Mouse (Mus musculus) kidney, postnatal 36 days (tissue): ENCODE measurements around the gene Mapk6.
"Not testable (repeated sequence)": the region's sequence is repeated elsewhere in the genome, so short reads cannot be mapped to it uniquely, and the experiment has no call there.

Experiments
- DNase-seq, 2 experiments: peaks; one replicate each; pipeline ENCODE4 v3.0.0; 2021 to 2022; ENCODE audit warnings: mixed read lengths in 2 of 2

Gene Mapk6

DNA sequence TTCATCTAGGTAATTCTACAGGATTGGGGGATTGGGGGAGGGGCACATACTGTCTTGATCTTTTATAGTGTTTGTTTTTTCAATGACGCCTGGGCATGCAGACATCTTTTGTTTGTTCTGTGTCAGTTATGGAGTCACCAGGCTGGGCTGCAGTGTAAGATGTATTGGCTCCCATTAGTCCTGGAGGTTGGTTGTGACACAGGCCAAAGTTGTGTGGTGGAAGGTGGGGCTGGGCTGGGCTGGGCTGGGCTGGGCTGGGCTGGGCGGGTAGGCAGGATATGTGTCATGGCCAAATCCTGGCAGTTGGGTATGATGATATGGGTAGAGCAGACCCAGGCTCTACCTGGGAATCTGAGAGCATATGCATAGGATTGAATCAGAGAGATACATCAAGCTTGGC is 31.0 kb downstream of the Mapk6 start:
- no peak for DNase-seq

DNA sequence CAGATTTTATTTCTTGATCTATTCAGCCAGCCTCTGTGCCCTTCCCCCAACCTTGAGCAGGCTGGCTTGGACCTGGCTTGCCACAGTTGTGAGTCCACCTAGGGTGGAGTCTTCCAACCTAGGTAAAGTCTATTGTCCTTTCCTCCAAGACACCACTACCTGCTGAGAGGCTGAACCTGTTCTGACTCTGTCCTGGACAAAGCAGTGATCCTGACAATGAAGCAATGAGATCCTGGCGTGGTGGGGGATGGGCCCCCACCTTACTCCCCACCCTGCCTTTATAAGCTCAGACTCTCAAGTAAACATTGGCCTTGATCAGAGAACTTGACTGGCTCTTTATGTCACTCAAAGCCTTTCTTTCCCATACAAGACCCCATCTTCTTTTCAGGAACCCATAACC is 33.4 kb downstream of the Mapk6 start:
- DNase-seq, result no peak

GRCm38 (mm10) chr9:75375606-75376005 is 34.2 kb downstream of the Mapk6 start:
- DNase-seq, result no peak

DNA sequence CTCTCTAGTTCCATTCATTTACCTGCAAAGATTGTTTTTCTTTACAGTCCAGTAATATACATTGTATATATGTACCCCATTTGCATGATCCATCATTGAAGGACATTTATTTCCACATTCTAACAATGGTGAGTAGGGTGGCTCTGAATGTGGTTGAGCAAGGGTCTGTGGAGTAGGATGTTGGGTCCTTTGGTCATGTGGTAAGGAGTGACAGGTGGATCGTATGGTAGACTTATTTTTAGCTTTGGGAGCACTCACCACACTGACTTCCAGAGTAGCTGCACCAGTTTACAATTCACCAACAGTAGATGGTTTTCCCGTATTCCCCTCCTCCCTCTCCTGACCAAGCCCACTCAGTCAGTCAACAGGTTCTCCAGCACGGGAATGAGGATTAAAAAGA is 41.0 kb downstream of the Mapk6 start:
- DNase-seq, result no peak

DNA sequence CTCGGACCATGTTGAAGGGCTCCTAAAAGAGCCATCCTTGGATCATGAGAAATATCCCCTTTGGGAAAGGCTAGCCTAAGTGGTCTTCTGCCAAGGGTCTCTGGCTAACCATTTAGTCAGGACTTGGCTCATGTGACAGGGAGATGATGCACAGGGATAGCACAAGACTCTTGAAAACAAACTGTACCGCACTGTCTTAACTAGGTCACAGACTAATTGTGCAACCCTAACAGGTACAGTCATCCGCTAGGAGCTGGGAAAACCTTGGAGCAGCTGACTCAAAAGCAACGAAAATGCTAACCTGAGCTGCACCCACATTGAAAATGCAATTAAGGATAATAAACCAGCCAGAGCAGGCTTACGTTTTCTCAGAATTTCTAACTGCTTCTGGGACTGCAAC is 43.6 kb downstream of the Mapk6 start:
- DNase-seq, result no peak

DNA sequence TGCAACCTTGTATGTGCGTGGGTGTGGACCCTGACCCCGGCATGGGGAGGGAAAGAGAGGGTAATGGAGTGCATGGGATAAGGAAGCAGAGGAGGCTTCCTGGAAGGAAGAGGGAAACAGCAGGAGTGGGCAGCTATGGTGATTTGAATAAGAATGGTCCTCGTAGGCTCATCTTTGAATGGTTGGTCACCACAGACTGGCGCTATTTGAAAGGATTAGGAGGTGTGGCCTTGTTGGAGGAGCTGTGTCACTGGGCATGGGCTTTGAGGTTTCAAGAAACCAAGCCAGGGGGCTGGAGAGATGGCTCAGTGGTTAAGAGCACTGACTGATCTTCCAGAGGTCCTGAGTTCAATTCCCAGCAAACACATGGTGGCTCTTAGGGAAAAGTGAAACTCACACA is 44.6 kb downstream of the Mapk6 start:
- no peak for DNase-seq

DNA sequence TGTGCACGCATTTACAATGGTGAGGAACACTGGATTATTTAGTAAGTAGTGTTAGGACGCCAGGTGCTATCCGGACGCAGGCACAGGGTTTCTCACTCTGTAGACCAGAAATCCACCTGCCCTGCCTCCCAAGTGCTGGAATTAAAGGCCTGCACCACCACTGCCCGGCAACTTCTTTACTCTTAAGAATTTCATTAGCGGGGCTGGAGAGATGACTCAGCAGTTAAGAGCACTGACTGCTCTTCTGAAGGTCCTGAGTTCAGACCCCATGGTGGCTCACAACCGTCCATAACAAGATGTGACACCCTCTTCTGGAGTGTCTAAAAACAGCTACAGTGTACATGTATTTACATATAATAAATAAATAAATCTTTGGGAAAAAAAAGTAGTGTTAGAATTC is 46.1 kb downstream of the Mapk6 start:
- not testable (repeated sequence) for DNase-seq

DNA sequence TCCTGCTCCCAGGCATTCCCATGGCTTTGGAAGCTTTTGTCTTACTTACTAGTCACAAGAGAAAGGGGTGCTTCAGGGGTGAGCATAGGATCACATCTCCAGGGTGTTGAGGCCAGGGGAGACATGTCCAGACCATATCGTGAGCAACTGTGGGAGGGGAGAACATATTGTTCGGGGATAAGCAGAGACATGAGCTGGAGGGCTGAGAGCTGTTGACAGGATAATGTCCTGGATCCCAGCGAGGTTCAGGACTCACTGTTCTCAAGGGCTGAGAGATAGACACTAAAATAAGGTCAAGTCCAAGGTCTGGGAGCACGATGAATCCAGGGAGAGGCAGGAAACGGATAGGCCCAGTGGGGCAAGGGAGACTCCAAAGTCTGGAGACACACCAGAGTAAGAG is 46.8 kb downstream of the Mapk6 start:
- no peak for DNase-seq

GRCm38 (mm10) chr9:75362201-75362600 is 47.6 kb downstream of the Mapk6 start:
- no peak for DNase-seq

DNA sequence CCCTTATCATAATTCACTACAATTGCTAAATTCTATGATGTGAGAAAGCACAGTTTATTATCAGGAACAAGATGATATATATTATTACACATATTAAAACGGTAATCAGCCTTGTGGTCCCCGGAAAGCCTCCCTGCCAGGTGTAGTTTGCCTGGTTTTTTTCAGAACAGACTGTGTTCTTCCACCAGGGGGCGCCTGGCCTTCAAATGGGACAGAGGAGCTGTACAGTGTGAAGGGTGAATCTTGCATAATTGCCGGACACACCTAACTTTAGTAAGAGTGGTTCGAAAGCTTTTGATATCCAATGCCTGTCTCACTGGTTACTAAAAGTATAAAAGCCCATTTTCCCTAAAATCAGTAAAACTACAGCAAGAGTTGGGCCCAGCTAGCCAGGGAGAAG is 48.1 kb downstream of the Mapk6 start:
- peak; percentile 64 to 92 for DNase-seq

DNA sequence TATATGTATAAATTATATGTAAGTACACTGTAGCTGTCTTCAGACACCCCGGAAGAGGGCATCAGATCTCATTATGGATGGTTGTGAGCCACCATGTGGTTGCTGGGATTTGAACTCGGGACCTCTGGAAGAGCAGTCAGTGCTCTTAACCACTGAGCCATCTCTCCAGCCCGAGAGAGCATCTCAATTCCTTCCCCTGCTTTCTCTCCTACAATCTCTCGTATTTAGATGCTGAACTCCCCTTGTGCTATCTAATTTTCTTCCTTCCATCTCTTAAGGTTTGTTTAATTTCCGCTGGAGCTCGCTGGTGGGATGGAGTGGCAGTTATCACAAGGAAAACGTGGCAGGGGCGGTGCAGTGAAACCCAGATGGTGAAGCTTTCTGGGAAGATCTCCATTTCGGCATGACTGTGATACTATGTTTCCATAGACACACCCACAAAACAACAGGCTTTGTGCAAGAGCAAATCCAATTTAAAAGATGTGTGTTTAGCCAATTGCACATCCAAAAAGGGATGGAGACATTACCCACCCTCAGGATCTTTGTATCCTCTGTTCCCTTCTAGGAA is 52.6 kb downstream of the Mapk6 start:
- DNase-seq, result no peak

GRCm38 (mm10) chr9:75355783-75356182 is 54.0 kb downstream of the Mapk6 start:
- no peak for DNase-seq

DNA sequence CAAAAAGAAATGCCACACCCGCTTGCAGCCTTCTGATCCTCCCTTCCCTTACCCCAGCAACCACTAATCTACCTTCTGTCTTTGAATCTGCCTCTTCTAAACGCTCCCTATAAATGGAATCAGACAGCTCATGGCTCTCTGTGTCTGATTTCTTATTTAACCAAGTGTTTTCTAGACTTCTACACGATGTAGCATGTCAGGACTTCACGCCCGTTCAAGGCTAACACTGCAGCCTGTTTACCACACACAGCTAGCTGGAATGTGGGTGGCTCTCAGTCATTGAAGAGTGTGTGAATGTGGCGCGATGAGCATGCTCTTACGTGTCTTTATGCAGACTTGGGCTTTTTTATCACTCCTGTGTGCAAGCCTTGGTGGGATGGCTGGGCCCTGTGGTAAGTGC is 56.7 kb downstream of the Mapk6 start:
- no peak for DNase-seq

DNA sequence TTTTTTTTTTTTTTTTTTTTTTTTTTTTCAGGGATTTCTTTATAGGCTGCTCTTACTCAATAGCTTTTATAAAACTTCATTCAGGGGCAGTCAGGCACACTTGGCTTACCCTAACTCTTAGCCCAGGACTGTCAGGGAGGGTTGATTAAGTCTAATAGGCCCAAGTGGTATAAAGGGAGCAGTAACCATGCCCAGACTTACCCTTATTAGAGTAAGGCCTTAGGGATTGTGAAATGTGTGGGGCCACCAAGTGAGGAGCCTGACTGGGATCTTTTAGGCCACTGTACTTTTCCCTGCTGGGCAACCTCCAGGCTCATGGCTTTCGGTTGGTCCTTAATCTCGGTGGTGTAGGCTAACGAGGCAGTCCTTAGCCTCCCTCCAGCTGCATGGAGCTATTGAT is 61.2 kb downstream of the Mapk6 start:
- no peak for DNase-seq

DNA sequence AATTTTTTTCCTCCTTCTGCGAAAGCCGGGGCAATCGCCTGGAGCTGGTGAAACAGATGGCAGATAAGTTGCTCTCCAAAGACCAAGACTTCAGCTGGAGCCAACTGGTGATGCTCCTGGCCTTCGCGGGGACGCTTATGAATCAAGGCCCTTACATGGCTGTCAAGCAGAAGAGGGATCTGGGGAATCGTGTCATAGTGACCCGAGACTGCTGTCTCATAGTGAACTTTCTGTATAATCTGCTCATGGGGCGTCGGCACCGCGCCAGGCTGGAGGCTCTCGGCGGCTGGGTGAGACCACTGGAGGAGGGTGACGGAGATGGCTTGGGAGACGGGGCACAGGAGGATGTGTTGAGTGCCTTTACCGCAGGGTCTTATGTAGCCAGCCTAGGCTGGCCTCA is 61.7 kb downstream of the Mapk6 start:
- DNase-seq, result no peak

DNA sequence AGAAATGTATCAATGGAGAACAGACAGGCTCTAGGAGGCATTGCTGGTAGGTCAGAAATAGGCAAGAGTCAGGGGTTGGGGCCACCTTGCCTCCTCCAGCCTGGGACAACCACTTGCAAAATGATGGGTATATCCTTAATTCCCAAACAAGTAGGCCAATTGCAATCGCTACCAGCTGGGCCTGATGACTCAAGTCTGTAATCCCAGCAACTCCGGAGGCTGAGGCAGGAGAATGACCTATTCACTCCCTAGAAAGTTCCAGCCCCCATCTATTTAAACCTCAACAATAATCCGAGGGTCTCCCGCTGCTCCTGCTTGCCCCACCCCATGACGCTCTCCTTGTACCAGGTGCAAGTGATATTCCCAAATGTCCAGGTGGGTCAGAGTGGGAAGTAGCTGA is 62.3 kb downstream of the Mapk6 start, which contains the start of gene Bcl2l10:
Gene Bcl2l10 (plus strand): TSS at position 301 of the 400 bp plus-strand sequence.
- DNase-seq, result no peak

DNA sequence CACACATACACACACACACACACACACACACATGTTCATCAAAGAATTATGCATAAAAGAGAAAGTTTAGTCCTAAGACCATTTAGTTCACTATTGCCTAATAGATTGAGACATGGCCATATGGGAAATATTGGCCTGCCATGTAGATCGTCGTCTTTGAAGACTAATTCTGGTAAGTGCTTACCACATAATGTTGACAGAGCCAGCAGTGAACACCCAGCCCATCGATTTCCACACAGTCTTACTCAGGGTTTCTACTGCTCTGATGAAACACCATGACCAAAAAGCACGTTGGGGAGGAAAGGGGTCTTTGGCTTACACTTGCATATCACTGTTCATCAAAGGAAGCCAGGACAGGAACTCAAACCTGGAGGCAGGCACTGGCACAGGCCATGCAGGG is 67.4 kb downstream of the Mapk6 start:
- DNase-seq, result no peak

DNA sequence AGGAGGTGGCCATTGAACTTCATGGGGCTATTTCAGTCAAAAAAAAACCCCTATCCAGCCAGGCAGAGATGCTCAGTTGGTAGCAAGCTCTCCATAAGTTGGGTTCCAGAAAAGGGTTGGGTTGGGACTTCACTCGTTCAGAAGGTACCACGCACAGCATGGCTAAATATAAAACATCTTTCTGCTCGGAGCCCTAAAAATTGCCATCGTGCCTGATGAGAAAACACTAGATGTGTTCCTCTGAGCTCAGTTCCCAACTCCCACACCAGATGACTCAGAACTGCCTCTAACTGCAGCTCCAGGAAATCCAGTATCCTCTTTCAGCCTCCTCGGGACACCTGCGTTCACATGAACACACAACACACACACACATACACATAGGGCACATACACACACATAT is 71.8 kb downstream of the Mapk6 start:
- DNase-seq, result no peak

GRCm38 (mm10) chr9:75334440-75334839 is 75.4 kb downstream of the Mapk6 start:
- no peak for DNase-seq

DNA sequence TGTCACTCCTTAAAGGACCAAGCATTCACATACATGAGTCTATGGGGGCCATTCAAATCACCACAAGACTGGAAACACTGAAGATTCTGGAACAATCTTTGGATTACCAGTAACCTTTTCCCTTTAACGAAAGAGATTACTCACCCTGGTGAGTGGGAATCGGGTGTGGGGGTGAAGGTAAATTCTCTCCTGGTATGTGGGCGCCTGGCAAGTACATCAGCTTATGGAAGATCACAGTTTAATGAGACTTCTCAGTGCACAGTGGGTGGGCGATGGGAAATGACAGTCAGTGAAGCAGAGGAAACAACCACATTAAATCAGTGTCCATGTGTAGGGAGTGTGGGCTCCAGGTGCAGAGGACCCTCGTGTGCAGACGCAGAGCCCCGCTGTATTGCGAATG is 79.0 kb downstream of the Mapk6 start:
- no peak for DNase-seq

- DNase-seq, result no peak
These were observed 81.8 kb downstream of the Mapk6 start for GRCm38 (mm10) chr9:75328047-75328446.

- peak; percentile 3 to 9 for DNase-seq
These were observed 87.5 kb downstream of the Mapk6 start for GRCm38 (mm10) chr9:75322099-75322885.

- no peak for DNase-seq
These were observed 90.4 kb downstream of the Mapk6 start for GRCm38 (mm10) chr9:75319365-75319764.
